Mouse (Mus musculus) limb, embryonic 10.5 days (tissue): Measurements from ENCODE around the gene Igfbp4. TPM values are rescaled to one million over a fixed set of nuclear protein-coding genes. Genes with fewer than 3 reads are reported as not detected.

ENCODE experiments used
- DNase-seq: peaks from one replicate; pipeline ENCODE4 v3.0.0-alpha.2; 2017; ENCODE audit warnings: low spot score
- H3K27ac ChIP-seq: fragments of 300-500 bp; sonication (generic); 2 replicates; pipeline ENCODE4 v1.5.1; 2016; ENCODE audit warnings: mild to moderate bottlenecking
- H3K27me3 ChIP-seq: fragments of 300-500 bp; sonication (generic); 2 replicates; pipeline ENCODE4 v1.6.1; 2016; ENCODE audit warnings: low read depth, mild to moderate bottlenecking; ENCODE audit not compliant: poor library complexity, severe bottlenecking
- H3K36me3 ChIP-seq: fragments of 300-500 bp; sonication (generic); 2 replicates; pipeline ENCODE4 v1.6.1; 2016; ENCODE audit warnings: mild to moderate bottlenecking, moderate library complexity
- H3K4me1 ChIP-seq: fragments of 300-500 bp; sonication (generic); 2 replicates; pipeline ENCODE4 v1.6.1; 2016
- H3K4me3 ChIP-seq: fragments of 300-500 bp; sonication (generic); 2 replicates; pipeline ENCODE4 v1.5.1; 2016; ENCODE audit warnings: mild to moderate bottlenecking, moderate library complexity
- H3K9me3 ChIP-seq: fragments of 300-500 bp; sonication (generic); replicated peaks from 2 replicates; pipeline ENCODE4 v1.6.1; 2016; ENCODE audit warnings: mild to moderate bottlenecking
- WGBS: fragments of 180-500 bp; shearing (Covaris S2); methylation state at CpG from one replicate; pipeline ENCODE4 v1.1.7; 2016; 5-methylcytosine and 5-hydroxymethylcytosine counted together
- polyA plus RNA-seq: library from polyadenylated mRNA; unstranded; fragments of >200 nt; fragmentation: Nextera tagmentation; extraction: Ambion mirVana; gene quantifications from 2 replicates; pipeline ENCODE4 v1.2.1, GENCODE M21; 2016

The Igfbp4 gene
- polyA plus RNA-seq, 1 experiment from 2014 or later, result 1,008 TPM

DNA sequence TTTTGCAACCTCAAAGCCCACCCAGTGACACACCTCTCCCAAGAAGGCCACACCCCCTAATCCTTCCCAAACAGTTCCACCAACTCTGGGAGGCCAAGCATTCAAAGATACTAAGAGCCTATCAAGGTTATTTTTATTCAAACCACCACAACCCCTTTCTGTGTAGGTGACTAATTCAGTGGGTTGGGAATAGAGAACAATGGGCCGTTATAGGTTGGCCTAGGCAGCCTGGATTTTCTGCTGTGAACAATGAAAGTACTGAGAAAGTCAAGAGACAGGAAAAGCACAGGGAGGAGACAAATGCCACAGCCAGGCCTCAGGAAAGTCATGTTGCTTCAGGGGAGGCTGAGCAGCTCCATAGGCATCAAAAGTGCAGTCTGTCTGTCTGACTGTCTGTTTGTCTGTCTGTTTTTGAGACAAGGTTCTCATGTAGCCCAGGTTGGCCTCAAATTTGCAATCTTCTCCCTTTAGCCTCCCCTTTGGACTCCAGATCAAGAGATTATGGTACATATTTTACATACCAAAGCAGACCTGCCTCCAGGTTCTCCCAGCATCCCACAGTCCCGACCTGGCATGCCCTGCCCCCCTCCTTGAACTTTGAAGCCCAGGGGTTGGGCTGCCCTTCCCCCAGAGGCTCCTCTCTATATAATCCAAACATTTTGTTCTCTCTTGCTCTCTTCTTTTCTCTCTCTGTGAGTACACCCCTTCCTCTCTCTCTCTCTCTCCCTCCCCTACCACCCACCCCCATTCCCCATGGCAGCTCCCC lies 54.0 kb downstream of the Igfbp4 start:
- Histone ChIP-seq H3K4me3 (no peak overlapping the region), H3K9me3 (0 out of 2 replicates have a peak, but pooled peaks cover 3% of the 10 kb centered on the region), H3K27ac (peak overlapping the region; percentile 89), H3K27me3 (no peaks in the 10 kb centered on the region), H3K4me1 (peaks cover 70% of the 10 kb centered on the region), H3K36me3 (peaks cover 3% of the 10 kb centered on the region; the same call in 1 of the 2 replicates)
- 58% methylated on average over 2 of the region's 2 CpGs for WGBS
- no peak for DNase-seq

DNA sequence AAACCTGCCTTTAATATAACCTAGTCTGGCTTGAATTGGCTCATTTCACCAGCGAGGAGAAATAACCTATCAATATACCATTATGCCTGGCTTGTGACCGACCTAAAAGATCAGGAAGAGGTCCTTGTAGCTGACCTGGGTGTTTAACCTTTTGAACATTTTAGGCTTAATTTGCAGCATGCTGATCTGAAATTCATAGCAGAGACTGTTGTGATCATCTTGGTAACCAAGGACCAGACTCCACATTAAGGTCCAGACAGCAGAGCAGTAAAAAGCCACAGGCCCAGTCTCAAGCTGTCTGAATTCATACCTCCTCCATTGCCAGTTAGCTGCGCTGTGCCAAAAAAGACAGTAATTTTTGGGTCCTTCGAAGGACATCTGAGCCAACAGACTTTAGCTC lies 54.7 kb downstream of the Igfbp4 start:
- no peak overlapping the region for H3K4me3 ChIP-seq
- H3K9me3 ChIP-seq, result 0 out of 2 replicates have a peak, but pooled peaks cover 3% of the 10 kb centered on the region
- peaks cover 75% of the 10 kb centered on the region for H3K4me1 ChIP-seq
- WGBS, result 44% methylated on average over 4 of the region's 4 CpGs
- peaks cover 3% of the 10 kb centered on the region; the same call in 1 of the 2 replicates for H3K36me3 ChIP-seq
- peak overlapping the region; percentile 89 for H3K27ac ChIP-seq
- DNase-seq, result no peak
- H3K27me3 ChIP-seq, result no peaks in the 10 kb centered on the region

DNA sequence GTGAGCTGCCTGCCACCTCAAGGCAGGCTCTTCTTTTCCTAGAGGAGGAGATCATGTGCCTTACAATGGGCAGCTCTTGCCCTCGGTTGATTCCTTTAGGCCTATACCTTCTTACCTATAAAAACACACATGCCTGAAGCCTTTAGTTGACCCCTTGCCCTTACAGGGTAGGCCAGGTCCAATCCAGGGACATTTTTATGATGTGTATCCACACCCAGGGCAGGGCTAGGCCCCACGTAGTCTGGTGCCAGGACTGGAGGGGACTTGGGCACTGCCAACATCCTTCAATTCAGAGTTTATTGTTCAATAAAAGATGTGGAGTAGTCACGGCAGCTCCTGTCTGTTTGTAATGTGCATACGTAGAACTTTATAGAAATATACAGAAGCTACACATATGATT lies 55.4 kb downstream of the Igfbp4 start:
- no peak overlapping the region for H3K4me3 ChIP-seq
- peaks cover 77% of the 10 kb centered on the region for H3K4me1 ChIP-seq
- H3K27me3 ChIP-seq, result no peaks in the 10 kb centered on the region
- H3K9me3 ChIP-seq, result 0 out of 2 replicates have a peak, but pooled peaks cover 3% of the 10 kb centered on the region
- WGBS, result 52% methylated on average over 4 of the region's 4 CpGs
- no peak for DNase-seq
- peaks cover 3% of the 10 kb centered on the region; the same call in 1 of the 2 replicates for H3K36me3 ChIP-seq
- H3K27ac ChIP-seq, result peak overlapping the region; percentile 89

DNA sequence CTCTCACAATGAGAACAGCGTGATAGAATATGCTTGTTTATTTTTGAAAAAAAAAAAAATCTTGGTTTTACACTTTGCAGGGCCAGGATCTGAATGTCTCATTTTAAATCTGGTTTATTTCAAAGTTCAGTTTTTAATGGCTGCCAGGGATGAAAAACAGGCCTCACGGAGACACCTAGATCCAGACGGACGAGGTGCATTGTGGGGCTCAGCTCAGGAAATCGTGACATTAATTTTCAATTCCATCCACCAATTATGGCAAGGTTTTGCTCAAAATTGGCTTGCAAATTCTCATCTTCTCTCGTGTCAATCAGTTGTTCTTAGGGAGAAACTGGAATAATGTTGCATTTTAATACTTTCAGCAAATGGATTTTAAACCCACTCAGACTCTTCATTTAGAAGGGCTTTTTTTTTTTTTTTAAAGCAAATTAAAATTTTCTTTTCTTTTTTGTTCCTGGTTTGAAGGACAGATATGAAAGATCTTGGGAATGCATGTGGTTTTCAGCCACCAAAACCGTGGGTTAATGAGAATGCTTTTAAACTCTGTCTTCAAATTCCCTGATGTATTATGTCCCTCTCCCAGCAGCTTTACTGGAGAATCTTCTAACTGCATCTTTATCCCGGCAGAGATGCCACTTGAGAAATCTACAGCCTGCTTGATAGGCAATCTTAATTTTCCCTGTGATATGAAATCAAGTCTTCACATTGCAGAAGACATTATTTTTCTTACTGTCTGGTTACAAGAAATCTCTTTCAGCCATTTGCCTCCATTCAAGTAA lies 56.1 kb downstream of the Igfbp4 start:
- Histone ChIP-seq H3K36me3 (peaks cover 3% of the 10 kb centered on the region; the same call in 1 of the 2 replicates), H3K4me1 (peaks cover 72% of the 10 kb centered on the region), H3K9me3 (0 out of 2 replicates have a peak, but pooled peaks cover 3% of the 10 kb centered on the region), H3K27me3 (no peaks in the 10 kb centered on the region), H3K27ac (peak overlapping the region; percentile 89), H3K4me3 (no peak overlapping the region)
- 48% methylated on average over 8 of the region's 8 CpGs for WGBS
- no peak for DNase-seq

DNA sequence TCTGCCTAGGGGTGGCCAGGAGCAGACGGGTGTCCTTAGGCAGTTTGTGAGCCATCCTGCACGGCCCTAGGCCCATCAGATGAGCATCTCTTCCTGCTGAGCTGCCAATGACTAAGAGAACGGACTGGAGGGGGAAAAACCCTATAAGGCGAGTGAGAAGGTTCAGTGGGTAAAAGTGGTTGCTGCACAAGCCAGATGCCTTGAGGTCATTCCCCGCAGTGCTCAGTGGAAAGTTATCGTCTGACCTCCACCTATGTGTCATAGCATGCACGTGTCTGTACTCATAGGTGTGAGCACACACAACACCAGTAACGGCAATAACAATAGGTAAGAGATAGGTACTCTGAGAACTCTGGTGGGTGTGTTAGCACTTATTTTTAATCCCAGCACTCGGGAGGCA lies 57.9 kb downstream of the Igfbp4 start:
- H3K27ac ChIP-seq, result peak overlapping the region; percentile 89
- 93% methylated on average over 9 of the region's 9 CpGs for WGBS
- H3K4me1 ChIP-seq, result peaks cover 68% of the 10 kb centered on the region
- H3K27me3 ChIP-seq, result no peaks in the 10 kb centered on the region
- 0 out of 2 replicates have a peak, but pooled peaks cover 3% of the 10 kb centered on the region for H3K9me3 ChIP-seq
- H3K36me3 ChIP-seq, result peaks cover 3% of the 10 kb centered on the region; the same call in 1 of the 2 replicates
- DNase-seq, result no peak
- H3K4me3 ChIP-seq, result no peak overlapping the region

DNA sequence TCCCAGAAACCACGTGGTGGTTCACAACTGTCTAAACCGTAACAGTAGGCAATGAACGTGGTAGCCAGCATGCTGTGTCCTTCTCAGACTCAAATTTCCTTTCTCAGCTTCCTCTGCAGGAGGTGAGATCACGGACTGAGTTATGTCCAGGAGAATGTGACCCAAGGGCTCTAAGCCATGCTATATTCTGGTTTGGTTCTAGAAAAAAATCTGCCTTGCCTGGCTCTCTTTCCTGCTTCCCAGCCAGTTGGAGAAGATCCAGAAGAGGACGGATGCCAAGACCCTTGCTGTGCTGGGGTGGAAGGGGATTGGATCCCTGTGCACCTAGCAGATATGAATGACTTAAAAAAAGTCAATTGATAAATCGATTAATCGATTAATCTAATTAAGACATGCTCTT lies 58.5 kb downstream of the Igfbp4 start:
- Histone ChIP-seq H3K27ac (peak overlapping the region; percentile 89), H3K9me3 (0 out of 2 replicates have a peak, but pooled peaks cover 3% of the 10 kb centered on the region), H3K36me3 (peaks cover 3% of the 10 kb centered on the region; the same call in 1 of the 2 replicates), H3K27me3 (no peaks in the 10 kb centered on the region), H3K4me3 (no peak overlapping the region), H3K4me1 (peaks cover 68% of the 10 kb centered on the region)
- DNase-seq, result no peak
- WGBS, result 88% methylated on average over 7 of the region's 7 CpGs

DNA sequence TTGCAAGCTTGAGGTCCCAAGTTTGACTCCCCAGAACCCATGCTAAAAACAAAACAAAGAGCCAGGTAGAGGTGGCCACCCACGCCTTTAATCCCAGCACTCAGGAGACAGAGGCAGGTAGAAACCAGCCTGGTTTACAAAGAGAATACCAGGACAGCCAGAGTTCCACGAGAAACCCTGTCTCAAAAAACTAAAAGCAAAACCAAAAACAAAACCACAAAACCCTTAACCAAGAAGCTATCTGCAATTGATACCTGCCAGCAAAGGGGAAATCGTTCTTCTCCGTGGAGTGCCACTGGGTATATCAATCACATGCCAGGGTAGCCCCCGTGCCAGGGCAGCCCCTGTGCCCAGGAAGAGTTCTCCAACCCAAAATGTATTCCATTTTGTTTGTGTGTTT lies 59.2 kb downstream of the Igfbp4 start:
- Histone ChIP-seq H3K36me3 (no peaks in the 10 kb centered on the region), H3K27me3 (no peaks in the 10 kb centered on the region), H3K27ac (peak overlapping the region; percentile 89), H3K4me1 (peaks cover 68% of the 10 kb centered on the region), H3K4me3 (no peak overlapping the region), H3K9me3 (no peaks in the 10 kb centered on the region)
- 87% methylated on average over 5 of the region's 5 CpGs for WGBS
- DNase-seq, result no peak

DNA sequence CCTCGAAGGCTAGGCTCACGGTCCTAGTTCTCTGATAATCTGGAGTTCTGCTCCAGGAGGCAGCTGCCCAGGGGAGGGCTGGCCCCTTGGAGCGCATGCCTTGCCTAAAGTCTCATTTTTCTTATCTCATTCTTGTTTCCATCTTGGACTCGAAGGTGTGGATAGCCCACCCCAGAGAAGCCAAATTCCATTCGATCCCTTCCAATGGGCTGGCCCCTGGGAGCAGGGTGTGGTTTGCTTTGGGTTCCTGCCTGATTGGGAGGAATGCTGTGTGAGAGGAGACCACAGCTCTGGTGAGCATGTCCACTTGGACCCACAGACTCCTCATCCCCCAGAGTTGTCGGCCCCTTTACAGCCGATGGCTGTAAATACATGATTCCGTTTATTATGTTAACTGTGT lies 60.6 kb downstream of the Igfbp4 start:
- WGBS, result 88% methylated on average over 8 of the region's 8 CpGs
- Histone ChIP-seq H3K4me3 (no peak overlapping the region), H3K27me3 (no peaks in the 10 kb centered on the region), H3K27ac (no peak overlapping the region), H3K9me3 (no peaks in the 10 kb centered on the region), H3K4me1 (peaks cover 68% of the 10 kb centered on the region), H3K36me3 (no peaks in the 10 kb centered on the region)
- no peak for DNase-seq

DNA sequence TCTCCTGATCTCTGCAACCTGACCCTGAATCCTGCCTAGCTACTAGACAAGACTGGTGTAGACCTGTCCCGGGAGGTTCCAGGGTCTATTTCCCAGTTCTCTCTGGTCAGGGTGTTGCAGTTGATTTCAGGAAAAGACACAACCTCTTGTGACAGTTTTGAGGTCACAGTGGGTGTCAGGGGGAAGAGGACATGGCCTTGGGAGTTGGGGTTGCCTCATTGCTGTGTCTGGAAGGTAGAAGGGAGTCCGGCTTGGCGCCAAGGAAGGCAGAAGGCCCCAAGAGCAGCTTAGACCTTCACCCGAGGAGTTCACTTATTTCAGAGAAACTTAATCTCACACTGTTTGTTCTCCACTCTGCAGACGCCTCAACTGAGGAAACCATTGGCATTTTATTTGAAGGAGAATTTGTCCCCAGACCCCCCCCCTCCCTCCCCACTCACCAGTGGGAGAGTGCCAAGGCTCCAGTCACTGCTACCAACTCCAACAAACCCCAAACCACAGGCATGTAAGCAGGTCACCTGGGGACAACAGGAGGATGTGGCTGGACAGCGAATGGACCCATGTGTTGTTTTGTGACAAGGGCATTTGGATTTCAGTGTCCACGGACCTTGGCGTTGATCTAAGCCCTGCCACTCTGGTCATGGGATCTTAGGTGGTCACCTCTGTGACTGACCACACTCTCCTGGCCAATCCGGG lies 61.7 kb downstream of the Igfbp4 start:
- H3K27me3 ChIP-seq, result no peaks in the 10 kb centered on the region
- no peaks in the 10 kb centered on the region for H3K9me3 ChIP-seq
- no peak for DNase-seq
- H3K4me3 ChIP-seq, result no peak overlapping the region
- peak overlapping the region; percentile 67 for H3K27ac ChIP-seq
- peaks cover 68% of the 10 kb centered on the region for H3K4me1 ChIP-seq
- no peaks in the 10 kb centered on the region for H3K36me3 ChIP-seq
- WGBS, result 90% methylated on average over 9 of the region's 9 CpGs

Other genes starting within 250 kb of the Igfbp4 start
- 22.8 and 25.0 TPM in 2 replicates for gene Msl1, start 245.7 kb upstream of the Igfbp4 start, polyA plus RNA-seq
- gene Casc3, start 236.3 kb upstream of the Igfbp4 start, polyA plus RNA-seq, result 46.7 and 51.9 TPM in 2 replicates
- gene Rapgefl1, start 204.5 kb upstream of the Igfbp4 start, polyA plus RNA-seq, result 1.4 and 1.9 TPM in 2 replicates
- 5.4 and 6.2 TPM in 2 replicates for gene Wipf2, start 177.6 kb upstream of the Igfbp4 start, polyA plus RNA-seq
- gene Cdc6, start 133.4 kb upstream of the Igfbp4 start, polyA plus RNA-seq, result 69.9 and 79.5 TPM in 2 replicates
- gene Rara, start 113.4 kb upstream of the Igfbp4 start, polyA plus RNA-seq, result 38.4 and 43.7 TPM in 2 replicates
- 0.24 and 0.29 TPM in 2 replicates for gene Gjd3, start 58.2 kb upstream of the Igfbp4 start, polyA plus RNA-seq
- gene Top2a, start 17.1 kb upstream of the Igfbp4 start, polyA plus RNA-seq, result 291 and 354 TPM in 2 replicates
- gene Tns4, start 48.1 kb downstream of the Igfbp4 start, polyA plus RNA-seq, result 0.74 and 1.4 TPM in 2 replicates
- gene Ccr7, start 113.8 kb downstream of the Igfbp4 start, polyA plus RNA-seq, result 0.82 and 1.3 TPM in 2 replicates
- gene Smarce1, start 189.8 kb downstream of the Igfbp4 start, polyA plus RNA-seq, result 352 and 394 TPM in 2 replicates
- 0.20 and 0.25 TPM in 2 replicates for gene Krt222, start 202.8 kb downstream of the Igfbp4 start, polyA plus RNA-seq
- gene Krt24, start 244.0 kb downstream of the Igfbp4 start, polyA plus RNA-seq, result 0.23 TPM in 1 of 2 replicates, not detected in the other